Mouse (Mus musculus) liver, embryonic 12.5 days (tissue): ENCODE data around the gene Cwc25. TPM values are rescaled to one million over a fixed set of nuclear protein-coding genes. Genes with fewer than 3 reads are reported as not detected.
"Not testable (repeated sequence)": the region's sequence is repeated elsewhere in the genome, so short reads cannot be mapped to it uniquely, and the experiment has no call there.

ENCODE experiments used
- ATAC-seq: fragments of 200-750 bp; cut with Nextera tagmentation; 2 replicates; pipeline ENCODE4 v1.8.0; 2017; ENCODE audit warnings: moderate number of reproducible peaks, mild to moderate bottlenecking, moderate library complexity
- H3K27ac ChIP-seq: fragments of 300-500 bp; sonication (generic); 2 replicates; pipeline ENCODE4 v1.5.1; 2016; ENCODE audit warnings: mild to moderate bottlenecking
- H3K27me3 ChIP-seq: fragments of 300-500 bp; sonication (generic); replicated peaks from 2 replicates; pipeline ENCODE4 v1.6.1; 2016; ENCODE audit warnings: mild to moderate bottlenecking, moderate library complexity
- H3K36me3 ChIP-seq: fragments of 300-500 bp; sonication (generic); 2 replicates; pipeline ENCODE4 v1.6.1; 2016; ENCODE audit warnings: mild to moderate bottlenecking, moderate library complexity
- H3K4me1 ChIP-seq: fragments of 300-500 bp; sonication (generic); 2 replicates; pipeline ENCODE4 v1.6.1; 2016
- H3K4me2 ChIP-seq: fragments of 300-500 bp; sonication (generic); 2 replicates; pipeline ENCODE4 v1.6.1; 2016; ENCODE audit warnings: mild to moderate bottlenecking, moderate library complexity
- H3K4me3 ChIP-seq: fragments of 300-500 bp; sonication (generic); 2 replicates; pipeline ENCODE4 v1.5.1; 2016; ENCODE audit warnings: mild to moderate bottlenecking, moderate library complexity
- H3K9ac ChIP-seq: fragments of 300-500 bp; sonication (generic); 2 replicates; pipeline ENCODE4 v1.6.1; 2016; ENCODE audit warnings: mild to moderate bottlenecking, moderate library complexity
- H3K9me3 ChIP-seq: fragments of 300-500 bp; sonication (generic); replicated peaks from 2 replicates; pipeline ENCODE4 v1.6.1; 2016; ENCODE audit warnings: mild to moderate bottlenecking, moderate library complexity
- WGBS: fragments of 180-500 bp; shearing (Covaris S2); methylation state at CpG from one replicate; pipeline ENCODE4 v1.1.7; 2016; ENCODE audit not compliant: insufficient replicate concordance; 5-methylcytosine and 5-hydroxymethylcytosine counted together
- polyA plus RNA-seq: library from polyadenylated mRNA; unstranded; fragments of >200 nt; fragmentation: Nextera tagmentation; extraction: Ambion mirVana; gene quantifications from 2 replicates; pipeline ENCODE4 v1.2.1, GENCODE M21; 2016

Cwc25 gene
- polyA plus RNA-seq, 1 experiment from 2014 or later, result 10.7 TPM

GRCm38 (mm10) chr11:97717369-97718280, 48.7 kb downstream of the Cwc25 start:
- peaks cover 11% of the 10 kb centered on the region; the same call in 1 of the 2 replicates for H3K4me1 ChIP-seq
- H3K4me2 ChIP-seq, result no peak overlapping the region
- H3K4me3 ChIP-seq, result no peak overlapping the region
- H3K9me3 ChIP-seq, result peaks cover 9% of the 10 kb centered on the region; the same call in 1 of the 2 replicates
- no peak overlapping the region for H3K27ac ChIP-seq
- 80% methylated on average over 26 of the region's 26 CpGs for WGBS
- H3K9ac ChIP-seq, result no peak overlapping the region
- peaks cover 88% of the 10 kb centered on the region for H3K36me3 ChIP-seq
- no peak for ATAC-seq
- H3K27me3 ChIP-seq, result no peaks in the 10 kb centered on the region

GRCm38 (mm10) chr11:97716021-97716420, 50.3 kb downstream of the Cwc25 start:
- Histone ChIP-seq H3K27ac (no peak overlapping the region), H3K36me3 (peaks cover 88% of the 10 kb centered on the region), H3K9ac (no peak overlapping the region), H3K4me2 (no peak overlapping the region), H3K4me1 (peaks cover 11% of the 10 kb centered on the region; the same call in 1 of the 2 replicates), H3K4me3 (no peak overlapping the region), H3K9me3 (0 out of 2 replicates have a peak, but pooled peaks cover under 1% of the 10 kb centered on the region), H3K27me3 (no peaks in the 10 kb centered on the region)
- 79% methylated on average over 8 of the region's 8 CpGs for WGBS
- no peak for ATAC-seq

- 68% methylated on average over 14 of the region's 14 CpGs for WGBS
- no peak overlapping the region for H3K4me2 ChIP-seq
- H3K27ac ChIP-seq, result no peak overlapping the region
- ATAC-seq, result no peak
- H3K9ac ChIP-seq, result no peak overlapping the region
- peaks cover 86% of the 10 kb centered on the region for H3K36me3 ChIP-seq
- H3K27me3 ChIP-seq, result no peaks in the 10 kb centered on the region
- H3K4me1 ChIP-seq, result peaks cover 11% of the 10 kb centered on the region; the same call in 1 of the 2 replicates
- no peak overlapping the region for H3K4me3 ChIP-seq
- H3K9me3 ChIP-seq, result no peaks in the 10 kb centered on the region
Measured at GRCm38 (mm10) chr11:97714784-97715760, 51.3 kb downstream of the Cwc25 start.

- Histone ChIP-seq H3K9ac (no peak overlapping the region), H3K27ac (no peak overlapping the region), H3K4me3 (no peak overlapping the region), H3K36me3 (peaks cover 80% of the 10 kb centered on the region), H3K9me3 (no peaks in the 10 kb centered on the region), H3K4me1 (peaks cover 9% of the 10 kb centered on the region; the same call in 1 of the 2 replicates), H3K4me2 (no peak overlapping the region), H3K27me3 (no peaks in the 10 kb centered on the region)
- 86% methylated on average over 3 of the region's 3 CpGs for WGBS
- no peak for ATAC-seq
Measured at GRCm38 (mm10) chr11:97714356-97714755, 52.0 kb downstream of the Cwc25 start.

GRCm38 (mm10) chr11:97713896-97714295, 52.5 kb downstream of the Cwc25 start:
- Histone ChIP-seq H3K4me2 (no peak overlapping the region), H3K27ac (no peak overlapping the region), H3K9ac (no peak overlapping the region), H3K9me3 (no peaks in the 10 kb centered on the region), H3K4me3 (no peak overlapping the region), H3K4me1 (peaks cover 4% of the 10 kb centered on the region; the same call in 1 of the 2 replicates), H3K27me3 (no peaks in the 10 kb centered on the region), H3K36me3 (peaks cover 80% of the 10 kb centered on the region)
- 77% methylated on average over 8 of the region's 8 CpGs for WGBS
- ATAC-seq, result no peak

- WGBS, result 89% methylated on average over 15 of the region's 15 CpGs
- no peak for ATAC-seq
- no peak overlapping the region for H3K9ac ChIP-seq
- H3K27me3 ChIP-seq, result no peaks in the 10 kb centered on the region
- H3K27ac ChIP-seq, result no peak overlapping the region
- H3K4me3 ChIP-seq, result no peak overlapping the region
- peaks cover 80% of the 10 kb centered on the region for H3K36me3 ChIP-seq
- no peaks in the 10 kb centered on the region for H3K9me3 ChIP-seq
- no peaks in the 10 kb centered on the region for H3K4me1 ChIP-seq
- no peak overlapping the region for H3K4me2 ChIP-seq
Measured at GRCm38 (mm10) chr11:97712286-97712685, 54.1 kb downstream of the Cwc25 start.

GRCm38 (mm10) chr11:97711200-97711900, 55.0 kb downstream of the Cwc25 start:
- Histone ChIP-seq H3K9me3 (no peaks in the 10 kb centered on the region), H3K9ac (no peak overlapping the region), H3K4me3 (no peak overlapping the region), H3K36me3 (peaks cover 84% of the 10 kb centered on the region), H3K27me3 (no peaks in the 10 kb centered on the region), H3K27ac (no peak overlapping the region), H3K4me1 (no peaks in the 10 kb centered on the region), H3K4me2 (no peak overlapping the region)
- no peak for ATAC-seq
- 66% methylated on average over 13 of the region's 13 CpGs for WGBS

- peaks cover 90% of the 10 kb centered on the region for H3K36me3 ChIP-seq
- H3K4me2 ChIP-seq, H3K27me3 ChIP-seq, ATAC-seq, H3K9ac ChIP-seq, H3K4me1 ChIP-seq, H3K9me3 ChIP-seq, H3K27ac ChIP-seq, H3K4me3 ChIP-seq: not testable (repeated sequence)
- 68% methylated on average over 2 of the region's 2 CpGs for WGBS
Measured at GRCm38 (mm10) chr11:97710067-97710466, 56.3 kb downstream of the Cwc25 start.

GRCm38 (mm10) chr11:97703039-97703826, 63.1 kb downstream of the Cwc25 start, which contains the start of gene Psmb3:
TSS of gene Psmb3 (plus strand) at chr11:97703399.
- WGBS, result 1% methylated on average over 35 of the region's 35 CpGs
- H3K4me1 ChIP-seq, result peaks cover 60% of the 10 kb centered on the region

GRCm38 (mm10) chr11:97702393-97702745, 64.0 kb downstream of the Cwc25 start:
- no peak for ATAC-seq
- under 1% methylated on average over 24 of the region's 24 CpGs for WGBS
- Histone ChIP-seq H3K36me3 (peaks cover 32% of the 10 kb centered on the region), H3K4me3 (peak overlapping the region; percentile 89), H3K9ac (peak overlapping the region; percentile 75), H3K4me2 (peak overlapping the region; percentile 96), H3K27ac (peak overlapping the region; percentile 68), H3K4me1 (peaks cover 68% of the 10 kb centered on the region), H3K27me3 (peaks cover 48% of the 10 kb centered on the region), H3K9me3 (no peaks in the 10 kb centered on the region)

More at GRCm38 (mm10) chr11:97703039-97703826, 63.1 kb downstream of the Cwc25 start, which contains the start of gene Psmb3:
- H3K9me3 ChIP-seq, result no peaks in the 10 kb centered on the region
- peaks cover 41% of the 10 kb centered on the region for H3K36me3 ChIP-seq
- H3K4me3 ChIP-seq, result peak within 1 kb of the TSS; percentile 89
- H3K27ac ChIP-seq, result peak within 1 kb of the TSS; percentile 70
- peaks cover 39% of the 10 kb centered on the region for H3K27me3 ChIP-seq
- H3K9ac ChIP-seq, result peak within 1 kb of the TSS; percentile 84
- peak within 1 kb of the TSS; percentile 96 for H3K4me2 ChIP-seq
- ATAC-seq, result peak; percentile 92
